Mouse (Mus musculus) lung, postnatal 0 days (tissue): ENCODE data around the gene Ntn5.

Source experiments
- CTCF ChIP-seq: IDR thresholded peaks from 2 replicates; pipeline ENCODE4 v1.5.1; 2016; ENCODE audit warnings: antibody characterized with exemption, mild to moderate bottlenecking
- EP300 ChIP-seq: IDR thresholded peaks from 2 replicates; pipeline ENCODE4 v1.6.1; 2016; ENCODE audit warnings: antibody characterized with exemption, mild to moderate bottlenecking, control low read depth

DNA sequence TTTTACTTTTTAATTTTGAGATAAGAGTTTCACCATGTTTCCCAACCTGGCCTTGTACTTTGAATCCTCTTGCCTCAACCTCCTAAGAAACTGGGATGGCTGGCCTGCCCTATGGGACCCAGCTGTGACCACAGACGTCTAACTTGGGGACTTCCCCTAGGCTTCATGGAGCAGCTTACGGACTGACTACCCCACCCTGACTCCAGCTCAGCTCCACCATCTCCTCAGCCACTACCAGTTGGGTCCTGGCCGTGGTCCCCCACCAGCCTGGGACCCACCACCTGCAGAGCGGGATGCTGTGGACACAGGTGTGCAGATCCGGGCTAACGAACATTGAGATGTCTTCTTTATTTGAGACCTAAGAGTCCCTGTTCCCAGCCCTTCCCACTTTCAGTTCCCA lies 46.1 kb upstream of the Ntn5 start:
- TF ChIP-seq CTCF (no peak), EP300 (no peak)
